Mouse (Mus musculus): ENCODE measurements at regions not wholly inside any gene's neighbourhood (a gene's known extent, or its start where the extent isn't known, plus 50 kb on each side); places are given as distances from the start of the nearest gene placed in this dataset.
A peak's percentile ranks its signal among the peaks of the same experiment; 100 is the strongest.

GRCm38 (mm10) chr10:111746067-111746878 lies 226.2 kb upstream of the Krr1 start:
- DNase-seq, result no peak

DNA sequence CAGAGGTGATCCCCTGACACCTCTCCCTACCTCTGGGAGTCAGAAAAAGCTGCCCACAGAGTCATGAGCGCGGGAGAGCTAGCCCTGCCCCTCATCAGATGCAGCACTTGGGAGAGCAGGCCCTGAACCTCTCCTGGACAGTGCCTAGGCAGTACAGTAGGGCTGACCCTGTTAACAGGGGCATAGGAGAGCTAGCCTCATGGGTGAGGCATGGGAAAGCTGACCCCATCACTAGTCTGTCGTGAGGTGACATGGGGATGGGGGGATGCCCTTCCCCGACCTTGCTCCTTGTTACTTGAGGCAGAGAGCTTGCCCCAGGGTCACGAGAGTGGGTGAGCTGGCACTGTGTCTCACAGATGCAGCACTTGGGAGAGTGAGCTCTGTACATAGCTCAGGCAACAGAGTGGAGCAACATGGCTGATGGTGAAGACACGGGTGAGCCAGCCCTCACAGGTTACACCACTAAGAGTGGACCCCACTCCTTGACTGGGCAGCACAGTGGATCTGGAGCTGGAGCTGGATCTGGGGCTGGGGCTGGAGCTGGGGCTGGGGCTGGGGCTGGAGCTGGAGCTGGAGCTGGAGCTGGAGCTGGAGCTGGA lies 225.5 kb upstream of the Krr1 start:
- no peak for DNase-seq

- DNase-seq, result no peak
These were observed 224.0 kb upstream of the Krr1 start for GRCm38 (mm10) chr10:111748482-111748881.

DNA sequence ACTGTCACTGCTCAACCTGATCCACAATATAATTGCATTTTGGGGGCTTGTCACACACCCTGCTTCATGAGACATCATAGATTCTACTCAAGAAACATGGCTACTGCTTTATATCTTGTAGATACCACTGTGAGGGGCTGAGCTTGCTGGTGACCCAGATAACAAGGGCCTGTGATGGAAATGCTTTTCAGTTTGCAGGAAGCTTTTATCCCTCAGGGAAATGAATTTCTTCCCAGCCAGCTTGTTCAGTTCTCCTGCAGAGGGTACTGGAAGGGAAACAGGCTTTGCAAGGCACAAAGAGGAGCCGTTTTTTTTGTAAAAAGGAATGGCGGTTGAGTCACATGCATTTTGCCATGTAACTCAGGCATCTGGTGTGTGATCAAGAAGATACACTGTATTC lies 218.8 kb upstream of the Krr1 start:
- no peak for DNase-seq

DNA sequence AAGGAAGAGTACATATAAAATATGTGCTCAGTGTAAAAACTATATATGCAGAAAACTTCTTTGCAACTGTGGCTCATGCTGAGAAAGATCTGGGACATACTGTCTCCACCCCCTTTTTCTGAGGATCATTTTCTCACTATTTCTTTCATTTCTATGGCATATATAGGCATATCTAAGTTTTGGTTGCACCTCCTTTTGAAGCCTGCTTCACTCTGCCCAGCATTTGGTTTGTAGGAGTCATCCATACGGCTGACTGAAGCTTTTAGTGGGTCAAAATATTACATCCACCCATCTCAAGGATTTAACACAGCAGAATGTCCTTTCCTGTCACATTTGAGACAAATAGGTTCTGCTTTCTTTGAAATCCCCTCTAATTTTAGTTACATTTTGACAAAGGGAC lies 216.5 kb upstream of the Krr1 start:
- no peak for DNase-seq

- DNase-seq, result no peak
These were observed 215.9 kb upstream of the Krr1 start for GRCm38 (mm10) chr10:111756528-111756927.

DNA sequence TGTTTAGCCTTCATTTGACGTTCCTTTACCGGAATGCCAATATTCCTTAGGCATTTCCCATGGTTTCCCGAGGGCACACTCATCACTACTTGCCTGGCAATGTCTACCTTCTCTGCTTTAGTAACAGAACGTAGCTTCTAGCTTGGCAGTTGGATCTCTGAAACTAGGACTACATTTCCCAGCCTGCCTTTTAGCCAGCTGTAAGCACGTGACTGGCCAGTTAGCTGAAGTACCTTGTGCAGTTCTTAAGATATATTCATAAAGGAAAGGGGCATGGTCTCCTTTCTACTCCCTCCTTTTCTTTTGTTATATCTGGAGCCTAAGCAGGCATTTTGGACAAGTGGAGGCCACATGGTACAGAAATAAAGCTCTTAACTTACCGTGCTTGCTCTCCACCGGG lies 214.8 kb upstream of the Krr1 start:
- DNase-seq, result no peak

DNA sequence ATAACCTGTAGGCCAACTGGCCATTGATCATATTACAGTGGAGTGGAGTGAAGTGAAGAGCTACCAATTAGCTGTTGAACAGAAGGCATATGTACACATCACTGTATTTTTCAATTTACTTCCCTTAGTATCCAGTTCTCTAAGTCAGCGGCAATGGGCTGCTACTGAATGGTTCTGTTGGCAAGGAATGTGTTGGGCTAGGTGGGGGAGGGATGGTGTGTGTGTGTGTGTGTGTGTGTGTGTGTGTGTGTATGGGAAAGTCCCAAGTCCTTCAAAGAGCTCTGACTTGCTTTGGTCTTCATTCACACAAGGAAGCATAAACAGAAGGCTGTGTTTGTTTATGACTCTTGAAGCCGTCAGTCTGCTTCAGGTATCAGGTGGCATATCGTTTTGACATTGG lies 213.0 kb upstream of the Krr1 start:
- DNase-seq, result no peak

DNA sequence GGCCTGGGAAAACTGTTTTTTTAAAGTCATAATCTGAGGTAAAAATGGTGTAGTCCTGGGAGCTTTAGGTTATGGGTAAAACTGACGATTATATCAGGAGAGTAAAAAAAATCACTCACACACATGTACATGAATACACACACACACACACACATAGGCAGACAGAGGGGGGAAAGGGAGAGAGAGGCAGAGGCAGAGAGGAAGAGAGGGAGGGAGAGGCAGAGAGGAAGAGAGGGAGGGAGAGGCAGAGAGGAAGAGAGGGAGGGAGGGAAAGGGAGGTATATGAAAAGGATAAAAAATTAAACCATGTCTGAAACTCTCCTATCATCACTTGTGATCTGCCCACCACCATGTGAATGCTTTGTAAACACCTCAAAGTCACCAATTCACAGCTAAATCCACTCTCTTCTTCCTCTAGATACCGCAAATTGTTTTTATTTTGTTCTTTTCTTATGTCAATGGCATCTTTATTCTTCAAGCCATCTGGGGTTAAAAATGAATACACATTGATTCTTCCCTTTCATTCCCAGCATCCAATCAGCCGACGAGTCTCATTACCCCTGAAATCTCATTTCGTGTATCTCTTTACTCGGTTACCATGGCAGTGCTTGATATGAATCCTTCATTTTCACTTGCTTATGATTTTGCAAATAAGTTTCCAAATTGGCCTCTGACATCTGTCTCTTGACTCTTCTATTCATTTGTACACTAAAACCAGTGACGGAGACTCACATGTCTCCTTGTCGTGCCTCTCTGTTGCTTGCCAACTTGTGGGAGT lies 209.5 kb upstream of the Krr1 start:
- no peak for DNase-seq

GRCm38 (mm10) chr10:111767011-111767720 lies 205.3 kb upstream of the Krr1 start:
- DNase-seq, result no peak

- DNase-seq, result no peak
These were observed 204.5 kb upstream of the Krr1 start for GRCm38 (mm10) chr10:111767813-111768455.

DNA sequence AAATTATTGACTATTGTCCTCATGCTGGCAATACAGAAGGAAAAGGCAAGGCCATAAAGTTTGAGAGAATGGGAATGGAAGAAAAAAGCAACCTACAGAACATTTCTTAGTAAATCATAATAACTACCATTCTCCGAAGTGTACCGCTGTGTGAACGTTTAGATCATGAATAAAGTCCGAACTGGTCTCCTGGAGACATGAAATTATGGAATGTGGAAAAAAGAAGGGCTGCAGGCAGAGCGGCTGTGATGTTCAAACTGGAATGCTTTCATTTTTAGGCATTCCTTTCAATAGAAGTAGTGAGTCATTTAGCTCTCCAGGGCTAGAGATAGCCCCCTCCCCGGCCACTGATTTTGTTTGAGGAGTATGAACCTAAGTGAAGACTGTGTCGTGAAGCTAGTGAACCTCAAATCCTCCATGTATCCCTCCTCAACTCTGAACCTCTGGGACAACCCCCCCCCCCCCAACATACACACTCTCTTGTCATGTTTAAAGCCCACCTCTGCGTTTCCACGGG lies 202.9 kb upstream of the Krr1 start:
- DNase-seq, result no peak

- peak; percentile 54 to 56 for DNase-seq
These were observed 202.4 kb upstream of the Krr1 start for GRCm38 (mm10) chr10:111770027-111770426.

DNA sequence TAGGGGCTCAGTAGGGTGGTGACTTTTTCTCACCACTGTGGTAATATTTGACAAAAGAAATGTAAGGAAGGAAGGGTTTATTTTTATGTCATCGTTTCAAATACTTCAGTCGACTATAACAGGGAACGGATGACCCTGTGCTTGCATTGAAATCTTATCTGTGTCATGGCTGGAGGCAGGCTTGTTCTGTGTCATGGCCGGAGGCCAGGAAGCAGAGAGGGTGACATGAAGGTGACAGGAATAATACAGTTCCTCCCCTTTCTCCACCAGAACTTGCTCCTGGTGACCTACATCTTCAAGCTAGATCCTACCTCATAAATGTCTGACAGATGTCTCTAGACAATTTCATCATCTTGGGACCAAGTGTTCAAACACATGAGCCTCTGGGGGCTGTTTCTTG lies 201.5 kb upstream of the Krr1 start:
- DNase-seq, result no peak

DNA sequence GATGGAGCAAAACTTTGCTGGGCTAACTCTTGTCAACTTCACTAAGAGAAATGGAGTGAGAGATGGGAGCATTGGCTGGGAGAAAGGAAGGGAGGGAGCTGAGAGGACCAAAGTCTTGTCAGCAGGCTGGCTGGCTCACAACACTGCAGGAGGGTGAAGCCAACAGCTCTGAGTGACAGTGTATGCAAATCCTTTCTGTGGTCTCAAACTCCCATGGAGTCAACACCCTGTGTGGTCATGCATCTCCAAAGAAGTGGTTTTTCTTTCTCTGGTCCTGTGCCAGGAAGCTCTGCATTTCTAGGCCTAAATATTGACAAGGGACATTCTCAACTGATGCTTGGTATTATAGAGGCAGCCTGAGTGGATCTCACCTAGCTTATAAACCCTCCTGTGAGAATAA lies 194.9 kb upstream of the Krr1 start:
- DNase-seq, result no peak

DNA sequence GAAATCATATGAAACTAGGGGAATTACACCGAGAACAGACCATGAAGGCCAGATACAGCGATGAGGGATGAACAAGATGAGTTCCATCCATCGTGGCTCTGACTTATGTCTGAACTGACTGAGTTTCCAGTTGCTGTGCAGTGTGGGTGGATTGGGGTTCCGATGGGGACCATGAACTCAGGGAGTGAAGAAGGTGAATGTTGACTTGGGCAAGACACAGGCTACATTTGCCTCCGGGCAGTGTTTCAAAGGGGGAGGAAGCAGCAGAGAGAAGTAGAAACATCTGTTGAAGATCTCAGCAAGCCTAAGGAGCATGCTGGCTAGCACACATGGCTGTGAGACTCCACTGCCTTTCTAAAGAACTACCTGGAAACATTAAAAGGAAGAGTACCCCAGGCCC lies 194.4 kb upstream of the Krr1 start:
- DNase-seq, result no peak

DNA sequence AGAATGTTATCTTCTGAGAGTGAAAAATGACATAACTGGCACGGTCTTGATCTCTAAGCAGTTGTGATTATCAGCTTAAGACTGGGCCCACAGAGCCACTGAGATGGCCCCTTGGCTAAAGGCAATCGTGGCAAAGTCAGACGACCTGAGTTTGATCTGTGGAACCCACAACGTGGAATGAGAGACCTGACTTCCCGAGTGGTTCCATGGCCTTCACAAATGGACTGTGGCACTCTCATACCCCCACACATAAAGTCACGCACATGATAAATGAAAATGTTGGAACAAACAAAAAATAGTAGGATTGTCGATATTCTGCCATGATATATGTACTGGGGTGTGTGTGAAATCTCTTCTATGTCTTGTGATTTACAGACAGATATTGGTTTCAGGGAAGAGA lies 192.5 kb upstream of the Krr1 start:
- no peak for DNase-seq

- peak in 1 of 2 experiments; percentile 40 for DNase-seq
These were observed 190.2 kb upstream of the Krr1 start for GRCm38 (mm10) chr10:111782195-111782810.

- no peak for DNase-seq
These were observed 189.0 kb upstream of the Krr1 start for GRCm38 (mm10) chr10:111783496-111783895.

GRCm38 (mm10) chr10:111784065-111784853 lies 188.2 kb upstream of the Krr1 start:
- no peak for DNase-seq

- no peak for DNase-seq
These were observed 185.3 kb upstream of the Krr1 start for GRCm38 (mm10) chr10:111787175-111787574.

Measured in kidney, postnatal 25 days (tissue).